Mouse (Mus musculus) forelimb bud, embryonic 11.5 days (tissue): ENCODE measurements around the gene Smim17.
"Not testable (repeated sequence)": the region's sequence is repeated elsewhere in the genome, so short reads cannot be mapped to it uniquely, and the experiment has no call there.

ENCODE experiments used
- DNase-seq: peaks from one replicate; pipeline ENCODE4 v3.0.0-alpha.2; 2012; ENCODE audit warnings: low read depth, low spot score

Smim17 gene

GRCm38 (mm10) chr7:6414626-6415441 lies 16.3 kb downstream of the Smim17 start:
- DNase-seq = no peak

- no peak for DNase-seq
These were observed 16.9 kb downstream of the Smim17 start for GRCm38 (mm10) chr7:6415442-6415787.

DNA sequence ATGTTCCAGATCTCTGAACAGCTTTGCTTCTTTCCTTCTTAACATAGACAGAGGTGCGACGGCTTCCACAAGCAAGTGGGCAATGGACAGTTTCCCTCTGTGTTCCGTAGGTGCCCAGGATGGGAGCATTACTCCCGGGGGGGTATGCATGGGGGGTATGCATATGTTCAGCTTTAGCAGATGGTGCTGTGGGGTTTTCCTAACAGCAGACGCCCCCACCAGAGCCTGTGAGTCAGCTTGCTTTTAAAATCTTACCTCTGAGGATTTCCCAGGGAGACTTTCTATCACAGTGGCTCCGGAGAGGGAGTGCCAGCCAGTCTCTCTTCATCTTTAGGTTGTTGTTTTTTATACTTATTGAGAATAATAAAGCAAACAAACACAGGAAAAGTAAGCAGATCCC lies 21.4 kb downstream of the Smim17 start:
- no peak for DNase-seq

DNA sequence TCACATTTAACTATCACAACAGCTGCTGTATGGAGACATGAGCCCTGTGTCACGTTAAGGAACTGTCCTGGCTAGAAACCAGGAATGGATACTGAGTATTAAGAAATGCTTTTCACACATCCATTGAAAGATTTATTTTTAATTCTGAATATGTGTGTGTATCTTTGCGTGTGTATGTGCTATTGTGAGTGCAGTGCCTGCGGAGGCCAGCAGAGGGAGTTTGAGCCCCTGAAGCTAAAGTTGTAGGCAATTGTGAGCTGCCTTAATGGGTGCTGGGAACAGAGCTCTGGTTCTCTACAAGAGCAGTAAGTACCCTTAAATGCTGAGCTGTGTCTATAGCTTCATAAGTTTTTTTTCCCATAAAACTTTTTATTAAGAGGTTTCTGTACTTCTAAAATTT lies 30.9 kb downstream of the Smim17 start:
- no peak for DNase-seq

GRCm38 (mm10) chr7:6430342-6430741 lies 31.8 kb downstream of the Smim17 start:
- DNase-seq = no peak

DNA sequence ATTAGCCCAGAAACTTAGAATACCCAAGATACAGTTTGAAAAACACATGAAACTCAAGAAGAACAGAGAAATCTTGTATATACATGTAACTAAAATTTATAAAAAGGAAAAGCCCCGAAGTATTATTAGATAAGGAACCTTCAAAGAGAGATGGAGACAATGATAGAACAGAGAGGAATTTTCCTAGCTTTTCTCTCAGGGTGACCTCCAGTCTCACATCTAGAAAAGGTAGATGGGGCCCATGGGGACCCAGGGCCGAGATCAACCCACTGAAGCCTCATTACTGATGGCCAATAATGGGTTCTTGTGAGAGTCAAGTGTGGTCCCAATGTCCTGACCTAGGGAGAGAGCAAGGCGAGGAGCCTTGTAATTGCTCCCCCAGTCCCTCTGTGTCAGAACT lies 39.9 kb downstream of the Smim17 start, which contains the start of gene Olfr1344:
TSS of gene Olfr1344 (plus strand) at position 301 of the 400 bp plus-strand sequence.
- no peak for DNase-seq

- no peak for DNase-seq
These were observed 42.7 kb downstream of the Smim17 start for GRCm38 (mm10) chr7:6441173-6441572.

- no peak for DNase-seq
These were observed 49.3 kb downstream of the Smim17 start for GRCm38 (mm10) chr7:6447771-6448170.

DNA sequence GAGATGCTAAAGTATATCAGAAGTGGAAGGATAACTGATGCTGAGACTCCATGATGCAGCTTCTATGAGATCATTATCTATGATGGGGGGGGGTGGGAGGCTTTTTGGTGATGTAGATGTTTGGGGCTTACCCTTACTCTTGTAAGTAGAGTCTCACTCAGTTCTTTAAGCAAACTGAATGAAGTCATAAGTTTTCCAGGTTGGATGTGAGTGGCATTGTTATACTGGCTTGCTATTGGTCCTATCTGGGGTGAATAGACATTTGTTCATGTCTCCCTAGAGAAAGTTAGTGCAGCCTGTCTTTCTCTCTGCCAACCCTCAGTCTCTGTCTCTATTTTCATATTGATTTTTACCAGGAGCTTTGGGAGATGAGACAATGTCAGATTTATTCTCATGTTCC lies 57.4 kb downstream of the Smim17 start, which contains the start of gene Olfr1336:
TSS of gene Olfr1336 (plus strand) at position 301 of the 400 bp plus-strand sequence.
- no peak for DNase-seq

DNA sequence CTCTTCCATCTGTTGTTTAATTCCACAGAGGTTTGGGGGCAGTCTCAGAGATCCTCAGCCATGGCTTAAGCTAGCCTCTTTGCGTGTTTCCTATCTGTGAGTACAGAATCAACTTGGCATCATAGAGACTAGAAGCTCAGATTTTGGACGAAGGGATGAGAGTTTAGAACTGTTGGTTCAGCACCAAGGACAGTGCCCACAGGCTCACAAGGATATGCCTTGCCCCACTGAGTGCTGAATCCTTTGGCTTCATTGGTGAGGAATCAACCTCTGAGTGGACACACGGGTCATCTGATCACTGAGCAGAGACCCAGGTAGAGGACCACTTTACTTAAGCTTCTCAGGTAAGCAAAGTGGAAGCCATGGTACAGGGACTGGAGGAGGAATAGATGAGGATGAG lies 57.9 kb downstream of the Smim17 start:
- no peak for DNase-seq

DNA sequence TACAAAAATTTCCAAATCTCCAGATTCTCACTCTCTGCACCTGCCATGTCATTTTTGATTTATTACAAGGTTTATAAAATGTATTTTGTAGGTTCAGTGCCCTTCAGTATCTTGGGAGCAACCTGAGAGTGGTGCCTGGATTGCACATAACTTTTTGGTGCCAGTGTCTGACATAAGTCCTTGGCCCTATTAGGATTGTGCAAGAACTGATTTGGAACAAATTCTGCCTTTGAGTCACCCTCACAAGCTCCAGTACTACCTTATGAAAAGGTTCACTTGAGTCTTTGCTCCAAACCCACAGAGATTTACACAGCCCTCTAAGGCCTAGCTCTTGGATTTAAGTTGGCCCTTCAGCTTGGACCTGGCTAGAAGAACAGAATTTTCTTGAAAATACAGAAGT lies 68.4 kb downstream of the Smim17 start, which contains the start of gene Olfr1346:
TSS of gene Olfr1346 (plus strand) at position 151 of the 400 bp plus-strand sequence.
- no peak for DNase-seq

- not testable (repeated sequence) for DNase-seq
These were observed 79.1 kb downstream of the Smim17 start for GRCm38 (mm10) chr7:6477633-6478032.
